Mouse (Mus musculus) left cerebral cortex, adult 2 months (tissue): ENCODE data around the gene 1700030K09Rik. TPM values are rescaled to one million over a fixed set of nuclear protein-coding genes. Genes with fewer than 3 reads are reported as not detected.

Source experiments
- DNase-seq, 2 experiments: peaks; one replicate each; pipeline ENCODE4 v3.0.0; 2021 to 2022; ENCODE audit warnings: low spot score in 2 of 2, mixed read lengths in 1 of 2; ENCODE audit errors: extremely low spot score in 1 of 2
- H3K27ac ChIP-seq: fragments of 200-600 bp; 2 replicates; pipeline ENCODE4 v1.8.1; 2022
- H3K4me3 ChIP-seq: fragments of 200-600 bp; 2 replicates; pipeline ENCODE4 v1.8.1; 2022
- CTCF ChIP-seq: fragments of 200-600 bp; IDR thresholded peaks from 2 replicates; pipeline ENCODE4 v1.8.1; 2022; ENCODE audit warnings: antibody characterized with exemption, mild to moderate bottlenecking, moderate library complexity
- intact Hi-C: fragments of 180-260 bp; cut with DNase I; formaldehyde crosslinking; loops from one replicate; pipeline ENCODE4 v1.15.1; 2025
- total RNA-seq, 2 experiments: library from RNA; stranded (reverse); gene quantifications; 2 replicates each; pipeline ENCODE4 v1.2.3; 2021

Gene 1700030K09Rik
- total RNA-seq, 2 experiments from 2014 or later, result 14.8 to 15.6 TPM

DNA sequence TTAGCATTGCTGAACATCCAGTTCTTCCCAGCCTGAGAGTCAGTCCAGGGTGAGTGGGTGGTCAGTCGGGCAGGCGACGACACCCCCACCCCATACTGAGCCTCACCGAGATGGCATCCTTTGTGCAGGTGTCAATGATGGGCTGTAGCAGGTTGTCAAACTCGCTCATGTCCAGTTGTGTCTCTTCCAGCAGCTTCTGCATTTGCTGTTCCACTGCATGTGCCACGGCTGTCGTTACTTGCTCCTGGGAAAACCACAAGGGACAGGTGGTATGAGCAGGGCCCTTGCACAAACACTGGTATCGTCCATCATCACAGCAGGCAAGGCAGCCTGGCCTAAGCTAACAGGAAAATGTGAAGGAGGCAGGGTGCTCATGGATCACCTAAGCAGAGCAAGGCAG is 26.3 kb downstream of the 1700030K09Rik start:
- no peak overlapping the region for H3K27ac ChIP-seq
- no peak overlapping the region for H3K4me3 ChIP-seq
- intact Hi-C loops, result no loop called here
- TF ChIP-seq CTCF, result no peak
- no peak for DNase-seq

DNA sequence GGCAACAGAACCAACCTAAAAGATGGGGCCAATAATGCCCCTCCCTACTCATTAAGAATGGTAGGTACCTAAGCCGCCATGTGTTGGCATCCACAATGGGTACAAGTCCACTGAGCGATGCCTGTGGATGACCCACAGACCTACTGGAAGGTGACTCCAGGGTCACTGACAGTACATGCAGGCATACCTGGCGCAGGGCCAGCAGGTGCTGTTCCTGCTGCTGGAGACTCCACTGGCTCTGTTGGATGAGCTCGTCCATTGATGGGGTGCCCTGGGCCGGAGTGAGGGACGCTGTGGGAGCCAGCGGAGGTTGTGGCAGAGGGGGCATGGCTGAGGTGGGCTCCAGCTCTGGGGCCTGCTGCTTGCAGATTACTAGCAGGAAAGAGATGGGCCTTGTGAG is 27.0 kb downstream of the 1700030K09Rik start:
- Histone ChIP-seq H3K4me3 (no peak overlapping the region), H3K27ac (no peak overlapping the region)
- intact Hi-C loops, result no loop called here
- TF ChIP-seq CTCF, result no peak
- no peak for DNase-seq

DNA sequence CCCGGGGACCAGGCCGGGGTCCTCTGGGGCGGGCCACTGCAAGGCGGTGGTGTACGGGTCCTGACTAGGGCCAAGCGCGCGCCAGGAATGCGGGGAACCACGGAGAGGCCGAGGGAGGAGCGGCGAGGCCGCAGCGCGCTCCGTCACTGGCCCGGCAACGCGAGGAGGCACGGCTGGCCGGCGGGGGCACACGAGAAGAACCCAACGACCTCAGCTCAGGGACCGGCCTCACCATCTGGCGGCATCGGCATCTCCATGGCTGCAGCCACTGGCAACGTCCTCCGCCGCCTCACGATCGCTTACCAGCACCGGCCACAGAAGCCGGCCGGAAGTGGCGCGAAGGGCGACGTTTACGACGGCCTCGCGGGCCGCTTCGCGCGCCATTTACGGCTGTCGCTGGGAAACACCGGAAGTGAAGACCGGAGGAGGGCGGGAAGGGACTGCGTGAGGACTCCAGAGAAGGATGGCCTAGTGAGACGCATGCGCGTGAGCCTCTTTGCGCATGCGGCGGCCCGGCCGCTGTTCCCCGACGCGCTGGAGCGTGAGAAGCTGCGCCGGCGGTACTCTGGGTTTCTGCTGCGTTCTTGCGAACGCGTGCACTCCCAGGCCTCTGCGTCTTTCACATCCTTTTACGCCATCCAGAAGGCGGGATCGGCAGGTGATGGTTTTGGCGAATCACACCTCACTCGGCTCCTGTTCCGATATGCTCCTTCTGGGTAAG is 31.3 kb downstream of the 1700030K09Rik start, which contains the start of gene Cherp:
Gene Cherp, minus strand, starts transcription at position 401 of the 721 bp plus-strand sequence.
- H3K27ac ChIP-seq, result peak within 1 kb of the TSS; percentile 97
- peak within 1 kb of the TSS; percentile 82 for H3K4me3 ChIP-seq
- peak; percentile 98 for DNase-seq
- intact Hi-C loops, result loop anchor here (2.0 kb wide), 1 partner anchor 54 kb away; the partner anchor contains the start of gene Eps15l1
- TF ChIP-seq CTCF, result no peak

DNA sequence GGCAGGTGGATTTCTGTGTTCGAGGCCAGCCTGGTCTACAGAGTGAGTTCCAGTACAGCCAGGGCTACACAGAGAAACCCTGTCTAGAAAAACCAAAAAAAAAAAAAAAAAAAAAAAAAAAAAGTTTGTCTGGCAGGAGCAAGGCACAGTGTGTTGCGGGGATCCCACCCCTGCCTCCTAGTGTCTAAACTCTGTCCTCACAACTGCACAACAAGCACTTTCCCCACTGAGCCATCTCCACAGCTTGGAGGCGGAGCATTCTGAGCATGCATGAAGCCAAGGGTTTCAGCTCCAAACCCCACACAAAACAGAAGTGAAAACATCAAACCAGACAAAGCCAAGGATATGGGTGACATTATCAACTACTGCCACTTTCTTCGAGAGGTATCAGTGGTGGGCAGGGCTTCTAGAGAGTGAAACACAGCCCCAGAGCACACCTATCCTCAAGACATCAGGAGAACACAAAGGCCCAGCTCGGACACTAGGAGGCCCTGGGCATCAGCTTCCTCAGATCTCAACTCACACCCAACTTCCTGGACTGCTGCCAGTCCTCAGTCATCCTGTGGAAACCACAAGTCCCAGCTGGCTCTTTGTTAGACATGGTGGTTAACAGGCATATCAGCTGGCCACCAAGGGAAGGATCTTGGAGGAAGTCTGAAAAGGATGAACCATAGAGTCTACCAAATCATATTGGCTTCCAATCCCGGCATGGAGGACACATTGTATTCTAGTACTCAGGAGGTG is 41.9 kb downstream of the 1700030K09Rik start:
- intact Hi-C loops, result no loop called here
- no peak for DNase-seq
- no peak overlapping the region for H3K4me3 ChIP-seq
- no peak overlapping the region for H3K27ac ChIP-seq
- no peak; the same call in 1 of the 2 replicates for TF ChIP-seq CTCF

DNA sequence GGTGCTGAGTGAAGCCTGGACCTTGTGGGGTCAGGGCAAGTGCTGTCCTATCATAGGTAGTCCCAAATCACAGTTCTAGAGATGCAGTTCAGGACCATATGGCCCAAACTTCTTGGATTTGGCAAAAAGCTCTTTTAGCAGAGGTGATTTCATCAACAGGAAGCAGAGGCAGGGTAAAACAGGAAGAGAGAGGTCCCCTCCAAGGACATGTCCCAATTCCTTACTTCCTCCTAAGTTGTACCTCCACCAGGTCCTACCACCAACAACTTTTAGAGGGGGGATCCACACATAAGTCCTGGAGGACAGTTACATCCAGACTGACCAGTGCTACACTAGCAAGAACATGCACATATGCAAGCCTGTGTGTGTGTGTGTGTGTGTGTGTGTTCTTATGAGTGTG is 43.3 kb downstream of the 1700030K09Rik start:
- intact Hi-C loops, result no loop called here
- no peak for DNase-seq
- no peak for TF ChIP-seq CTCF
- no peak overlapping the region for H3K27ac ChIP-seq
- H3K4me3 ChIP-seq, result no peak overlapping the region

DNA sequence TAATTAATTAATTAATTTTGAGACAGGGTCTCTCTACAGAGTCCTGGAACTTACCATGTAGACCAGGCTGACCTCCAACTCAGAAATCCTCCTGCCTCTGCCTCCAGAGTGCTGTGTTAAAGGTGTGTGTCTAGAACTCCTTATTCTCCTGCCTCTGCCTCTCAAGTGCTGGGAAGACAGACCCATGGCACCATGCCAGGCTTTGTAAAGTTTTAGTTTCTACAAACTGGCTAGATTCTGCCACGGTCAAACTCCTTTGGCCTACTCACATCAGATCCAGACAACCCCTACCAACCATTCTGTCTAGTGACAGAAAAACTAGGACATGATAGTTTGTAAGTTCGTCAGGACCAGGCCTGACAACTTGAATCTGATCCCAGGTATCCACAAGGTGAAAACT is 47.3 kb downstream of the 1700030K09Rik start:
- no peak for TF ChIP-seq CTCF
- DNase-seq, result no peak
- intact Hi-C loops, result loop anchor here (2.0 to 5.0 kb wide), 2 partner anchors 14 to 256 kb away; no protein-coding TSS in a partner anchor
- peak overlapping the region; percentile 68 for H3K4me3 ChIP-seq
- H3K27ac ChIP-seq, result no peak overlapping the region

DNA sequence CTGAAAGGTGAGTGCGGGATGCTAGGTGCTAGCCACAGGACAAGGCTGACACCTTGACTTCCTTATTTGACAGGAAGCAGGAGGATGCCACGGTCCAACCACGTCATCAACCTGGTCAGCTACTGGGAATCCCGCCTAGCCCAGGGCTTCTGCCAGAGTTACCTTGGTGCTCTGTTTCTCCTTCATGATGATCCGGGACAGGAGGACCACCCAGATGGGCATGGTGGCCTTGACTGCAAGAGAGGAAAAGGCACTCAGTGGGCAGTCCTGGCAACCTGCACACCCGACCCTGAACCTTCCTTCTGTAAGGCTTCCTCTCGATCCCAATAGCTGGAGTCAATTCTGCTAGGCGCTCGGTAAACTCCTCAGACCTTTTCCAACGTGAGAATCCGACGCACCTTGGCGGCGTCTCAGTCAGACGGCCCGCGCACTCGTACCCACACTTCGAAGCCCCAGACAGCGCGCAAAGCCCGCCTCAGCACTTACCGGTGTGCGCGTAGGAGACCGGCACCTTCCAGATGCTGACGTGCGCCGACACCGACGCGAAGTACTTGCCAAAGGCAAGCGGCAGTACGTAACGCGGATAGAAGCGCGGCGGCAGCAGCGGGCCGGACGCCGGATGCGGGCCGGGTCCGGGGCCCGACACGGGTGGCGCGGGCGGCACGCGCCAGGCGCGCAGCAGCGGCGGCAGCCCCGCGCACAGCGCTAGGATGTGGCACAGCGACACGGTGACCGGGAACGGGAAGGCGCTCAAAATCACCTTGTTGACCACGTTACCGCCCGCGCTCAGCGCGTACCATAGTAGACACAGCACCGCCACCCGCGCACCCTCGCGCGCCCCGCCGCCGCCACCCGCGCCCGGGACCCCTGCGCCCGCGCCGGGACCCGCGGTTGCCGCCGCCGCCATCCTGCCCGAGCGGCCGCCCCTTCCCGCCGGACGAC is 48.3 kb downstream of the 1700030K09Rik start, which contains the start of gene Slc35e1:
Gene Slc35e1, minus strand, starts transcription at position 935 of the 942 bp plus-strand sequence.
- Histone ChIP-seq H3K4me3 (peak within 1 kb of the TSS; percentile 68), H3K27ac (peak within 1 kb of the TSS; percentile 78)
- DNase-seq, result peak; percentile 46 to 63
- intact Hi-C loops, result loop anchor here (1.0 to 5.0 kb wide), 4 partner anchors 15 to 255 kb away; partner anchors contain the start of genes Med26 and Smim7
- TF ChIP-seq CTCF, result no peak

DNA sequence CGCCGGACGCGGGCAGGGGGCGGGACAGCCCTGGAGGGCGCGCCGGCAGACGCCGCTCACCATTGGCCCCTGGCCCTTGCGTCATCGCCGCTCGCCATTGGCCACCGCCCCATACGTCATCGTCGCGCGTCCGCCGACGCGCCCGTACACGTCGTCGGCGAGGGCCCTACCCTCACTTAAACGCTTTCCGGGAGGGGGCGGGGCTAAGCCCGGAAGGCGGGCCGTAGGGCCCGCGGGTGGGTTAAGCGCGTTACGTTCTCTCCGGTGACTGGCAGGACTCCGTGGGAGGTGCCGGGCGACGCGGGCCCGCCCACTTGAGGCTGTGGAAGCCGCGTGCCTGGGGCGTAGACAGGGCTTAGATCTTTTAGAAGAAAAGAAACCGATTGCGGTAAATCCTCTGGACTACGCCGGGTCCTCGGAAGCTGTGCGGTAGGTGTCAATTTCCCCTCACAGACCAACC is 49.0 kb downstream of the 1700030K09Rik start:
- Histone ChIP-seq H3K27ac (peak overlapping the region; percentile 78), H3K4me3 (peak overlapping the region; percentile 68)
- intact Hi-C loops, result loop anchor here (1.0 to 5.0 kb wide), 3 partner anchors 56 to 255 kb away; partner anchors contain the start of genes Med26 and Smim7
- no peak for TF ChIP-seq CTCF
- DNase-seq, result peak; percentile 100

DNA sequence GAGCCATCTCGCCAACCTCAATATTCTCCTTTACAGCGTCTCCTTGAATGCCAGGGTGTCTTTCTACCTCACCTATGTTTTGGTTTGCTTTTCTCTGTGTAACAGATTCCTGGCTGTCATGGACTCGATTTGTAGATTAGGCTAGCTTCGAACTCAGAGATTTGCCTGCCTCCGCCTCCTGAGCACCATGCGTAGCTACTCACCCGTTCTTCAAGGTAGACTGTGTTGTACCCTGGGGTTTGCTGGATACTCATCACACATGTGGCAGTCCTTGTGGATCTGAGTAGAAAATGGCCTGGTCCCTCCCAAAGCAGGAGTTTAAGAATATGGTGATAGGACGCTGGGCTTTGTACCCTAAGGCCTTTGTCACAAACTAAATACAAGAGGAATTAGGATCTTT is 49.7 kb downstream of the 1700030K09Rik start:
- intact Hi-C loops, result loop anchor here (2.0 to 5.0 kb wide), 2 partner anchors 77 to 254 kb away; partner anchors contain the start of gene Smim7
- no peak for DNase-seq
- peak overlapping the region; percentile 78; the same call in 1 of the 2 replicates for H3K27ac ChIP-seq
- TF ChIP-seq CTCF, result no peak
- peak overlapping the region; percentile 68 for H3K4me3 ChIP-seq

DNA sequence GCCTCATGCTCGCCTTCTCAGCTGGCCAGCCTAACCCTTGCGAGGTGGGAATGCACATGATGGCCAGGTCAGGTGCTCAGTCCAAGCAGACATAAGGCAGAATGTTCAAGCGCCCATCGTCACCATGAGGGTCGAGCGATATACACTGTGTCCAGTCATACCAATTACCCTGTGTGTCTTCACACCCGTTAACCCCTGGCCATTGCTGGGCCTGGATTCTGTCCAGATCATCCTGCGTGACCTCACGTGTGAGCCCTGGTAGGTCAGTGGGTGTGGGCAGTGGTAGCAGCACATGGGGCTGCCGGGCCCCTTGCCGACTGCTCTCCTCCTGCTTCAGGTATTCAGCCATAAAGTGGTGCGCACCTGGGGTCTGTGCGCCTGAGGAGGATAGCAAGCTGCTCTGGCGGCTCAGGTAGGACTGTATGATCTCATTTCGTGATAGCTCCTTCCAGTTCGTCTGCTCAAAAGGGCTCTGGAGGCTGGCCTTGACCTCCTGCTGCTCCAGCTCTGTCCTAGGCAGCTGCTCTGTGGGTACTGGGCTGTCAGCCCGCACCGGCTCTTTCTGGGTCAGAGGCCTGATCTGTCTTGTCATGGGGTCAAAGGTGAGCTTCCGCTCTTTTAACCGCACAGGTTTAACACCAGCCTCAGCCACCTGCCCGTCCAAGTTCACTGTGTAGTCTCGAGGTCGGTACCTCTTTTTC is 51.9 kb downstream of the 1700030K09Rik start:
- intact Hi-C loops, result no loop called here
- DNase-seq, result no peak
- H3K4me3 ChIP-seq, result no peak overlapping the region

More for the DNA sequence above, 51.9 kb downstream of the 1700030K09Rik start:
- H3K27ac ChIP-seq, result no peak overlapping the region
- no peak for TF ChIP-seq CTCF
